Mouse (Mus musculus) kidney, embryonic 14.5 days (tissue): ENCODE measurements at regions not wholly inside any gene's neighbourhood (a gene's known extent, or its start where the extent isn't known, plus 50 kb on each side); places are given as distances from the start of the nearest gene placed in this dataset.
"Not testable (repeated sequence)": the region's sequence is repeated elsewhere in the genome, so short reads cannot be mapped to it uniquely, and the experiment has no call there.

Source experiments
- ATAC-seq: fragments of 200-750 bp; cut with Nextera tagmentation; 2 replicates; pipeline ENCODE4 v1.8.0; 2017; ENCODE audit warnings: moderate number of reproducible peaks, mild to moderate bottlenecking, moderate TSS enrichment, moderate library complexity; ENCODE audit not compliant: low FRiP score, low TSS enrichment
- H3K27ac ChIP-seq: fragments of 300-500 bp; sonication (generic); 2 replicates; pipeline ENCODE4 v1.5.1; 2014; ENCODE audit warnings: low read depth, mild to moderate bottlenecking, low read length, moderate library complexity, mixed read lengths
- H3K27me3 ChIP-seq: fragments of 300-500 bp; sonication (generic); 2 replicates; pipeline ENCODE4 v1.6.1; 2014; ENCODE audit warnings: mild to moderate bottlenecking, low read length; ENCODE audit not compliant: control insufficient read depth, insufficient read depth
- H3K36me3 ChIP-seq: fragments of 300-500 bp; sonication (generic); 2 replicates; pipeline ENCODE4 v1.6.1; 2014; ENCODE audit warnings: low read length, mixed read lengths; ENCODE audit not compliant: control insufficient read depth, insufficient read depth
- H3K4me1 ChIP-seq: fragments of 300-500 bp; sonication (generic); 2 replicates; pipeline ENCODE4 v1.6.1; 2014; ENCODE audit warnings: low read length, mixed read lengths; ENCODE audit not compliant: control insufficient read depth, insufficient read depth
- H3K4me2 ChIP-seq: fragments of 300-500 bp; sonication (generic); replicated peaks from 2 replicates; pipeline ENCODE4 v1.6.1; 2014; ENCODE audit warnings: low read depth, mild to moderate bottlenecking, low read length
- H3K4me3 ChIP-seq: fragments of 300-500 bp; sonication (generic); 2 replicates; pipeline ENCODE4 v1.5.1; 2014; ENCODE audit warnings: mild to moderate bottlenecking, low read length
- H3K9ac ChIP-seq: fragments of 300-500 bp; sonication (generic); 2 replicates; pipeline ENCODE4 v1.6.1; 2014; ENCODE audit warnings: low read depth, mild to moderate bottlenecking, low read length, moderate library complexity
- H3K9me3 ChIP-seq: fragments of 300-500 bp; sonication (generic); 2 replicates; pipeline ENCODE4 v1.6.1; 2016; ENCODE audit warnings: low read length; ENCODE audit not compliant: control insufficient read depth
- WGBS: fragments of 180-500 bp; shearing (Covaris S2); extraction: QIAGEN DNeasy Blood & Tissue Kit; methylation state at CpG from one replicate; pipeline ENCODE4 v1.1.7; 2014; 5-methylcytosine and 5-hydroxymethylcytosine counted together

DNA sequence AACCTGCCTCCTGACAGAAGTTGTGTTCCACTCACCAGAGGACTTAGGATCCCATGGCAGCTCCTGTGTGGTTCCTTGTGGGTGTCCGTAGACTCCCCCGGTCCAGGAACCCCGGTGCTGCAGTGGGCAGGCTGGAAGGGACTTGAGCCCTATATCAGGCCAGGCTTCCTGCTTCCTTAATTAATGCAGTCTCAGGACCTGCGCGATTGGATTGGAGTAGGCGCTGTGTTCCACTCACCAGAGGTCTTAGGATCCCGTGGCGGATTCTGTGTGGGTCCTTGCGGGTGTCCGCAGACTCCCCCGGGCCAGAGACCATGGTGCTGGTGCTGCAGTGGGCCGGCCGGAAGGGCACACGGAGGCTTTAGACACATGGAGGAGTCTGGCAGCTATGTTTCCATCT is 288.7 kb downstream of the Fut8 start:
- 93% methylated on average over 14 of the region's 14 CpGs for WGBS
- H3K4me3 ChIP-seq, H3K4me2 ChIP-seq, H3K36me3 ChIP-seq, H3K4me1 ChIP-seq, ATAC-seq, H3K9me3 ChIP-seq, H3K9ac ChIP-seq, H3K27ac ChIP-seq, H3K27me3 ChIP-seq: not testable (repeated sequence)

GRCm38 (mm10) chr12:77527499-77527898 is 289.6 kb downstream of the Fut8 start:
- no peak for ATAC-seq
- no peak overlapping the region for H3K9ac ChIP-seq
- no peaks in the 10 kb centered on the region for H3K4me1 ChIP-seq
- WGBS = 53% methylated on average over 1 of the region's 1 CpGs
- no peaks in the 10 kb centered on the region for H3K36me3 ChIP-seq
- H3K4me3 ChIP-seq = no peak overlapping the region
- no peak overlapping the region for H3K4me2 ChIP-seq
- no peak overlapping the region for H3K27ac ChIP-seq
- no peaks in the 10 kb centered on the region for H3K9me3 ChIP-seq
- no peaks in the 10 kb centered on the region for H3K27me3 ChIP-seq

- 80% methylated on average over 9 of the region's 9 CpGs for WGBS
- Histone ChIP-seq H3K27ac (no peak overlapping the region), H3K4me3 (no peak overlapping the region), H3K4me1 (no peaks in the 10 kb centered on the region), H3K4me2 (no peak overlapping the region), H3K9ac (no peak overlapping the region), H3K27me3 (no peaks in the 10 kb centered on the region), H3K36me3 (no peaks in the 10 kb centered on the region), H3K9me3 (no peaks in the 10 kb centered on the region)
- ATAC-seq = no peak
Measured at GRCm38 (mm10) chr12:77527953-77528865, 290.3 kb downstream of the Fut8 start.

- ATAC-seq = no peak
- WGBS = 77% methylated on average over 8 of the region's 8 CpGs
Measured at GRCm38 (mm10) chr12:77528868-77529271, 290.9 kb downstream of the Fut8 start.

GRCm38 (mm10) chr12:77529414-77529813 is 291.5 kb downstream of the Fut8 start:
- Histone ChIP-seq H3K4me3 (no peak overlapping the region), H3K4me2 (no peak overlapping the region), H3K27ac (no peak overlapping the region), H3K4me1 (no peaks in the 10 kb centered on the region), H3K9me3 (no peaks in the 10 kb centered on the region), H3K9ac (no peak overlapping the region), H3K27me3 (no peaks in the 10 kb centered on the region), H3K36me3 (no peaks in the 10 kb centered on the region)
- 78% methylated on average over 4 of the region's 4 CpGs for WGBS
- no peak for ATAC-seq

More at GRCm38 (mm10) chr12:77528868-77529271, 290.9 kb downstream of the Fut8 start:
- Histone ChIP-seq H3K9ac (no peak overlapping the region), H3K9me3 (no peaks in the 10 kb centered on the region), H3K4me2 (no peak overlapping the region), H3K27ac (no peak overlapping the region), H3K27me3 (no peaks in the 10 kb centered on the region), H3K4me3 (no peak overlapping the region), H3K36me3 (no peaks in the 10 kb centered on the region), H3K4me1 (no peaks in the 10 kb centered on the region)

GRCm38 (mm10) chr12:77529955-77530354 is 292.0 kb downstream of the Fut8 start:
- no peaks in the 10 kb centered on the region for H3K4me1 ChIP-seq
- no peaks in the 10 kb centered on the region for H3K27me3 ChIP-seq
- no peak overlapping the region for H3K27ac ChIP-seq
- ATAC-seq = no peak
- no peaks in the 10 kb centered on the region for H3K9me3 ChIP-seq
- whole genome bisulfite sequencing = 91% methylated on average over 3 of the region's 3 CpGs
- H3K4me3 ChIP-seq = no peak overlapping the region
- H3K9ac ChIP-seq = no peak overlapping the region
- no peaks in the 10 kb centered on the region for H3K36me3 ChIP-seq
- no peak overlapping the region for H3K4me2 ChIP-seq

GRCm38 (mm10) chr12:77531294-77531693 is 293.4 kb downstream of the Fut8 start:
- no peak overlapping the region for H3K4me2 ChIP-seq
- H3K4me1 ChIP-seq = no peaks in the 10 kb centered on the region
- no peaks in the 10 kb centered on the region for H3K9me3 ChIP-seq
- ATAC-seq = no peak
- no peak overlapping the region for H3K4me3 ChIP-seq
- H3K27ac ChIP-seq = no peak overlapping the region
- H3K36me3 ChIP-seq = no peaks in the 10 kb centered on the region
- H3K9ac ChIP-seq = no peak overlapping the region
- 86% methylated on average over 5 of the region's 5 CpGs for WGBS
- H3K27me3 ChIP-seq = no peaks in the 10 kb centered on the region

GRCm38 (mm10) chr12:77532547-77532946 is 294.6 kb downstream of the Fut8 start:
- Histone ChIP-seq H3K4me1 (no peaks in the 10 kb centered on the region), H3K4me3 (no peak overlapping the region), H3K4me2 (no peak overlapping the region), H3K9me3 (no peaks in the 10 kb centered on the region), H3K27ac (no peak overlapping the region), H3K36me3 (no peaks in the 10 kb centered on the region), H3K27me3 (no peaks in the 10 kb centered on the region), H3K9ac (no peak overlapping the region)
- 73% methylated on average over 8 of the region's 8 CpGs for WGBS
- no peak for ATAC-seq

- Histone ChIP-seq H3K4me1 (no peaks in the 10 kb centered on the region), H3K9ac (no peak overlapping the region), H3K9me3 (no peaks in the 10 kb centered on the region), H3K36me3 (no peaks in the 10 kb centered on the region), H3K27ac (no peak overlapping the region), H3K27me3 (no peaks in the 10 kb centered on the region), H3K4me2 (no peak overlapping the region), H3K4me3 (no peak overlapping the region)
- ATAC-seq = no peak
- 82% methylated on average over 2 of the region's 2 CpGs for WGBS
Measured at GRCm38 (mm10) chr12:77533606-77534005, 295.7 kb downstream of the Fut8 start.
